Mouse (Mus musculus) hindbrain, postnatal 0 days (tissue): Measurements from ENCODE around the gene Acsf2. TPM values are rescaled to one million over a fixed set of nuclear protein-coding genes. Genes with fewer than 3 reads are reported as not detected.

Experiments
- ATAC-seq: fragments of 200-750 bp; cut with Nextera tagmentation; 2 replicates; pipeline ENCODE4 v1.8.0; 2017; ENCODE audit warnings: mild to moderate bottlenecking, moderate TSS enrichment, moderate library complexity
- DNase-seq: peaks from one replicate; pipeline ENCODE4 v3.0.0-alpha.2; 2015; ENCODE audit warnings: low spot score
- H3K27ac ChIP-seq: fragments of 300-500 bp; sonication (generic); 2 replicates; pipeline ENCODE4 v1.5.1; 2014; ENCODE audit warnings: mild to moderate bottlenecking
- H3K27me3 ChIP-seq: fragments of 300-500 bp; sonication (generic); 2 replicates; pipeline ENCODE4 v1.6.1; 2014; ENCODE audit warnings: low read length, mixed read lengths; ENCODE audit not compliant: insufficient read depth
- H3K36me3 ChIP-seq: fragments of 300-500 bp; sonication (generic); 2 replicates; pipeline ENCODE4 v1.6.1; 2014; ENCODE audit warnings: low read length, mixed read lengths; ENCODE audit not compliant: insufficient read depth
- H3K4me1 ChIP-seq: fragments of 300-500 bp; sonication (generic); 2 replicates; pipeline ENCODE4 v1.6.1; 2014; ENCODE audit warnings: antibody characterized with exemption, low read length, mixed read lengths; ENCODE audit not compliant: insufficient read depth
- H3K4me2 ChIP-seq: fragments of 300-500 bp; sonication (generic); 2 replicates; pipeline ENCODE4 v1.6.1; 2014; ENCODE audit warnings: low read depth, mild to moderate bottlenecking, low read length, moderate library complexity, mixed read lengths
- H3K4me3 ChIP-seq: fragments of 300-500 bp; sonication (generic); 2 replicates; pipeline ENCODE4 v1.5.1; 2014; ENCODE audit warnings: low read length
- H3K9ac ChIP-seq: fragments of 300-500 bp; sonication (generic); replicated peaks from 2 replicates; pipeline ENCODE4 v1.6.1; 2014; ENCODE audit warnings: mild to moderate bottlenecking, low read length, moderate library complexity, mixed read lengths
- H3K9me3 ChIP-seq: fragments of 300-500 bp; sonication (generic); 2 replicates; pipeline ENCODE4 v1.6.1; 2016; ENCODE audit warnings: low read length, mixed read lengths
- CTCF ChIP-seq: IDR thresholded peaks from 2 replicates; pipeline ENCODE4 v1.5.1; 2016; ENCODE audit warnings: antibody characterized with exemption, control low read depth, low read depth
- WGBS: fragments of 180-500 bp; shearing (Covaris S2); extraction: QIAGEN DNeasy Blood & Tissue Kit; methylation state at CpG from one replicate; pipeline ENCODE4 v1.1.7; 2014; 5-methylcytosine and 5-hydroxymethylcytosine counted together
- polyA plus RNA-seq: library from polyadenylated mRNA; unstranded; fragments of >200 nt; fragmentation: Nextera tagmentation; extraction: Ambion mirVana; gene quantifications from 2 replicates; pipeline ENCODE4 v1.2.1, GENCODE M21; 2015
- total RNA-seq: library from RNA; depleted of rRNA; stranded (reverse); fragments of >200 nt; gene quantifications from 2 replicates; pipeline ENCODE4 v1.2.3, GENCODE M21; 2014

The Acsf2 gene
- total and polyA plus RNA-seq, 2 experiments from 2014 or later, result 2.6 to 6.8 TPM

DNA sequence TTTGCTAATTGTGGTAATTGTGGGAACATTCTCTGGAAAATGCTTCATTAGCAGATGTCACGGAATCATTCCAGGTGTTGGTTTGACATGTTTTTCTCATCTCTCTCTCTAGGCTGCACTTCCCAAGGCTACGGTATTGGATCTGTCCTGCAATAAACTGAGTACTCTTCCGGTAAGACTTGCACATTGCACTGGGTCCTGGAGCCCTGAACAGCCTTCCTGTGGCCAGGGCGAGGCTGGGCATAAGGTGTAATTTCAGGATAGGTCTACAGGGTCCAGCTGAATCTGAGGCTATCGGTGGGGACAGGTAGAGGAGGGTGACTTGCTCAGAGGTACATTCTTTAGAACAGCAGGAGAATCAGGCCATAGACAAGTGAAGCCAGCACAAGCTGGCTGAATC, 30.3 kb upstream of the Acsf2 start:
- DNase-seq, result no peak
- Histone ChIP-seq H3K9ac (no peak overlapping the region), H3K4me3 (no peak overlapping the region), H3K9me3 (no peaks in the 10 kb centered on the region), H3K27ac (no peak overlapping the region), H3K4me1 (peaks cover 6% of the 10 kb centered on the region), H3K4me2 (no peak overlapping the region), H3K27me3 (no peaks in the 10 kb centered on the region), H3K36me3 (peaks cover 47% of the 10 kb centered on the region)
- WGBS, result 96% methylated on average over 5 of the region's 5 CpGs
- no peak for TF ChIP-seq CTCF
- ATAC-seq, result no peak

DNA sequence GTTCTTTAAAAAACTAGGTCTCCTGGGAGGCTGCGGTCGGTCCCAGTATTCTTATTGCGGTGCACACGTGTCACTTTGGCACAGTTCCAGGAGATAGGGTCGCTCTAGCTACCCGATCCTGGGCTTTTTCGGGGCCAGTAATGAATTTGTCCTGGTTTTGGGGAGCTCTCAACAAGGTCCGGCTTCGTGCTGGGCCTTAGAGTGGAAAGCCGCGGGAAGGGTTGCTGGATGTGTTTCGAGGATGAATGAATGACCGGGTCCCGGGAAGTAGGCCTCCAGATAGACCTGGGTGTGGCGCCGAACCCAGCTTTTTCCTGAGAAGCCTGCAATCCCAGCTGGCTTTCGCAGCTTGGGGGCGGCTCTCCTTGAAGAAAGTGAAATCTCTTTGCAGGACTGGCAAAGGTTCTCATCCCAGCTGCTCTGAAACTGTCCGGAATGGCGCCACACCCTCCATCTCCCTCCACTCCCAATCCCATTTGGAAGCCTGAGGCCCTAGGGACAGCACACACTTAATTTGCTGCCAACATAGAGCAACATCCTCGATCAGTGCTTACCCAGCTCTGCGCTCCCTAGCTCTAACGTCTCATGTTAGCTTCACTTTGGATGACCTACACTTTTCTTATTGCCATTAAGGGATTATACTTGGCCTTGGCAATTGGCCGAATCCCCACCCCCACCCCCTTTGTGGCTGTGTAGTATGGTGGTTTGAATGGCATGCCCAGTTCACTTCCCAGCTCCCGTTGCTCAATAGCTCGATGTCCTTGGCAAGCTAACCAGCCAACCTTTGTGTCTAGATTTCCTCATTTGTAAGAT, 28.7 kb upstream of the Acsf2 start:
- Histone ChIP-seq H3K36me3 (peaks cover 31% of the 10 kb centered on the region), H3K27me3 (no peaks in the 10 kb centered on the region), H3K9me3 (no peaks in the 10 kb centered on the region), H3K4me3 (peak overlapping the region; percentile 91), H3K27ac (peak overlapping the region; percentile 65), H3K4me1 (peaks cover 6% of the 10 kb centered on the region), H3K4me2 (peak overlapping the region; percentile 69), H3K9ac (peak overlapping the region; percentile 88)
- TF ChIP-seq CTCF, result no peak
- ATAC-seq (no peak), DNase-seq (peak; percentile 52)
- 9% methylated on average over 26 of the region's 26 CpGs for WGBS

DNA sequence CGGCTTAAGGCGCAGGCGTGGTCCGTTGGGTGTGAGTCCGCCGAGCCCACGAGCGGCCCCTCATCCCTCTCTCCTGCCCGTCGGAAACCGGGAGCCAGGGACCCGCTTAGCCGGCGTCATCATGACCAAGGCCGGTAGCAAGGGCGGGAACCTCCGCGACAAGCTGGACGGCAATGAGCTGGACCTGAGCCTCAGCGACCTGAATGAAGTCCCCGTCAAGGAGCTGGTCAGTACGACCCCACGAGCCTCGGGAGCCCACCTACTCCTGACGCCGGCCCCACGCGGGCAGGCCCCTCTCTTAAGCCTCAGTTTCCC, 28.2 kb upstream of the Acsf2 start:
- Histone ChIP-seq H3K36me3 (peaks cover 25% of the 10 kb centered on the region), H3K4me1 (peaks cover 6% of the 10 kb centered on the region), H3K9me3 (no peaks in the 10 kb centered on the region), H3K27me3 (no peaks in the 10 kb centered on the region), H3K4me3 (peak overlapping the region; percentile 91), H3K9ac (peak overlapping the region; percentile 88), H3K4me2 (peak overlapping the region; percentile 69), H3K27ac (peak overlapping the region; percentile 65)
- WGBS, result under 1% methylated on average over 26 of the region's 28 CpGs
- DNase-seq (no peak), ATAC-seq (peak; percentile 74)
- no peak for TF ChIP-seq CTCF

DNA sequence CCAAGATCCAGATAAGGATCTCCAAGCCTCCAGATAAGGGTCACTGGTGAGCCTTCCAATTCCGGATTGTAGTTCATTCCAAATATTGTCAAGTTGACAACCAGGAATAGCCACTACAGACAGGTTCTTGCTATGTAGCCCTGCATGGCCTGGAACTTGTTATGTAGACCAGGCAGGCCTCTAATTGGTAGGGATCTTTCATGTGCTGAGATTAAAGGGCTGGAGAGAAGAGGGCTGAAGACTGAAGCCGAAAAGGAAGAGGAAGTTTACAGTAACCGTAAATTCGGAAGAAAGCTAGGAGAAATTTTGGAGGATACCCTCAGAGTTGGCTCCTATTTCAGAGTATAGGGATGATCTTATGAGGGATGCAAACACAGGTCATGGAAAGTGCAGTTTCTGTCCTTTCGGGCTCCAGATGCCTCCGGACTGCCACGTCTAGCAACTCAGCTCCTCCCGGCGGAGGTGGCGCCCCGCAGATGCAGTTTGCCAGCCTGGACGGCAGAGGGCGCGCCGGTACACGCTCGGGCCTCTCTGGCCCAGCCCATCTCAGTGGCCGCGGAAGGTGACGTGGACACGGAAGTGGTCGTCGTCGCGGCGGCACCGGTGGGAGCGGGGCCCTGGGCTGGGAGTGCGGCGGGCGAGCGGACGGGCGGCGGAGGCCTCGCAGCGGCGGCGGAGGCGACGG, 27.7 kb upstream of the Acsf2 start, which contains the start of gene Lrrc59:
TSS of gene Lrrc59 (plus strand) at position 569 of the 685 bp plus-strand sequence.
- WGBS, result 7% methylated on average over 30 of the region's 41 CpGs
- Histone ChIP-seq H3K9me3 (no peaks in the 10 kb centered on the region), H3K27me3 (no peaks in the 10 kb centered on the region), H3K36me3 (peaks cover 20% of the 10 kb centered on the region), H3K4me3 (peak within 1 kb of the TSS; percentile 91), H3K9ac (peak within 1 kb of the TSS; percentile 88), H3K27ac (peak within 1 kb of the TSS; percentile 65), H3K4me1 (peaks cover 6% of the 10 kb centered on the region), H3K4me2 (peak within 1 kb of the TSS; percentile 69)
- peak; percentile 94 for TF ChIP-seq CTCF
- ATAC-seq (peak; percentile 99), DNase-seq (peak; percentile 95)

DNA sequence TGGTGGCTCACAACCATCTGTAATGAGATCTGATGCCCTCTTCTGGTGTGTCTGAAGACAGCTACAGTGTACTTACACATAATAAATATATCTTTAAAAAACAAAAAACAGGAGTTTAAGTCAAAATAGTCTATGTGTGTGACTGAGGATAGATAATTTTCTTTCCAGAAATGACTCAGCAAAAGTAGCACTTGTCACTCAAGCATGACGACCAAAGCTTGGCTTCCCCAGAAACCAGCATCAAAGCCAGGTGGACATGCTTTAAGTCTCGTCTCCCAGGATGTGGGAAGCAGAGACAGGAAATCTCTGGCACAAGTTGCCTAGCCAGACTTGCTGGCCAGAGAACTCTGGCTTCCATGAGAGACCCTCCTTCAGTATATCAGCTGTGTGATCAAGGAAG, 20.5 kb upstream of the Acsf2 start:
- Histone ChIP-seq H3K36me3 (no peaks in the 10 kb centered on the region), H3K27me3 (no peaks in the 10 kb centered on the region), H3K9ac (no peak overlapping the region), H3K27ac (no peak overlapping the region), H3K4me1 (no peaks in the 10 kb centered on the region), H3K4me3 (no peak overlapping the region), H3K9me3 (no peaks in the 10 kb centered on the region), H3K4me2 (no peak overlapping the region)
- TF ChIP-seq CTCF, result no peak
- DNase-seq (no peak), ATAC-seq (no peak)
- WGBS, result 83% methylated on average over 2 of the region's 2 CpGs

DNA sequence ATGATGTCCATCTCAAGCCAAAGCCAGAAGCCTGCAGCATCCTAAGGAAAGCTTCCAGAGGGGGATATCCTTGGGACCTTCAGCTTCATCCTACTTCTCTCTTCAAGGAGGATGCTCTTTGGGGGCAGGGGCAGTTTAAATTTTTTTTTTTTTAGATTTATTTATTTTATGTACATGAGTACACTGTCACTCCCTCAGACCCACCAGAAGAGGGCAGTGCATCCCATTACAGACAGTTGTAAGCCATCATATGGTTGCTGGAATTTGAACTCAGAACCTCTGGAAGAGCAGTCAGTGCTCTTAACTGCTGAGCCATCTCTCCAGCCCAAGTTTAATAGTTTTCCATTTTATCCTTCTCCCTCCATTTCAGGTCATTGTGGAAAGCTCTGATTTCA, 19.8 kb upstream of the Acsf2 start:
- ATAC-seq, result no peak
- peak; percentile 24 for TF ChIP-seq CTCF
- H3K9me3 ChIP-seq, result 0 out of 2 replicates have a peak, but pooled peaks cover 3% of the 10 kb centered on the region
- no peak overlapping the region for H3K4me3 ChIP-seq
- no peak for DNase-seq
- no peak overlapping the region for H3K9ac ChIP-seq
- no peak overlapping the region for H3K4me2 ChIP-seq
- no peak overlapping the region for H3K27ac ChIP-seq
- H3K36me3 ChIP-seq, result no peaks in the 10 kb centered on the region
- H3K27me3 ChIP-seq, result no peaks in the 10 kb centered on the region
- H3K4me1 ChIP-seq, result no peaks in the 10 kb centered on the region
